Mouse (Mus musculus): ENCODE results near the gene Capn3. TPM values are rescaled to one million over a fixed set of nuclear protein-coding genes. Genes with fewer than 3 reads are reported as not detected.

Capn3 gene
- 0.42 and 5.5 TPM in 2 replicates for total RNA-seq (2014; rRNA removed)
- 1.2 TPM in 2 replicates for polyA plus RNA-seq (2015; fragmentation: Nextera tagmentation; extraction: Ambion mirVana)

DNA sequence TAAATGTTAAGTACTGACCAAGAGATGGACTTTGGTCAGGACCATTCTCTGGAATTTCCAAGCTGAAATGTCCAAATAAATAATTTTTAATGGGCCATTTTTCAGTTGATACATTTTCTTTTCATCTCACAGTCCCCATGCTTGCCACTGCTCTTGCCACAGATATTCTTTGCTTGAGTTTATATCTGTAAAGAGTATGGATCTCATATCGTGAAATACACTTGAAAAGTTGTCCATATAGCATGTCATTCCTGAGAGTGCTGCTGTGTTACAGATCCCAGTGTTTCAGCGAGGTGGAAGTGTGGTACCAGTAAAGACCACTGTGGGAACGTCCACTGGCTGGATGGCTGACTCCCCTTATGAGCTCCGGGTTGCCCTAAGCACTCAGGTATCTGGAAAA lies at the start of gene Capn3:
Capn3 (plus strand) TSS at position 301 of the 400 bp plus-strand sequence.
- H3K4me2 ChIP-seq (ENCODE audit: low read depth, low read length): no peak within 1 kb of the TSS
- no peaks in the 10 kb centered on the region for H3K27me3 ChIP-seq (ENCODE audit: insufficient read depth, low read length)
- no peaks in the 10 kb centered on the region for H3K4me1 ChIP-seq (ENCODE audit: insufficient read depth, low read length)
- no peak within 1 kb of the TSS for H3K9ac ChIP-seq (replicated peaks; ENCODE audit: low read length)
- H3K9me3 ChIP-seq (ENCODE audit: low read length): no peaks in the 10 kb centered on the region
- no peak within 1 kb of the TSS for H3K27ac ChIP-seq
- ATAC-seq (no peak), DNase-seq (ENCODE audit: low spot score) (no peak)
- no peak within 1 kb of the TSS for H3K4me3 ChIP-seq (ENCODE audit: low read length)
- H3K36me3 ChIP-seq (ENCODE audit: insufficient read depth, low read length): no peaks in the 10 kb centered on the region
- 76% methylated on average over 4 of the region's 4 CpGs for WGBS
- TF ChIP-seq CTCF (IDR thresholded peaks at IDR 0.05; ENCODE audit: low read depth): no peak

GRCm38 (mm10) chr2:120411096-120411628 lies 44.7 kb upstream of the Capn3 start:
- no peak overlapping the region for H3K4me2 ChIP-seq (ENCODE audit: low read depth, low read length)
- no peak overlapping the region for H3K4me3 ChIP-seq (ENCODE audit: low read length)
- ATAC-seq (no peak), DNase-seq (ENCODE audit: low spot score) (no peak)
- no peaks in the 10 kb centered on the region for H3K9me3 ChIP-seq (ENCODE audit: low read length)
- 91% methylated on average over 3 of the region's 3 CpGs for WGBS
- H3K27me3 ChIP-seq (ENCODE audit: insufficient read depth, low read length): no peaks in the 10 kb centered on the region
- H3K36me3 ChIP-seq (ENCODE audit: insufficient read depth, low read length): no peaks in the 10 kb centered on the region
- H3K27ac ChIP-seq: no peak overlapping the region
- H3K9ac ChIP-seq (replicated peaks; ENCODE audit: low read length): no peak overlapping the region
- no peaks in the 10 kb centered on the region for H3K4me1 ChIP-seq (ENCODE audit: insufficient read depth, low read length)
- TF ChIP-seq CTCF (IDR thresholded peaks at IDR 0.05; ENCODE audit: low read depth): no peak

- Histone ChIP-seq H3K27ac (no peak overlapping the region), H3K36me3 (ENCODE audit: insufficient read depth, low read length) (no peaks in the 10 kb centered on the region), H3K4me2 (ENCODE audit: low read depth, low read length) (no peak overlapping the region), H3K4me1 (ENCODE audit: insufficient read depth, low read length) (no peaks in the 10 kb centered on the region), H3K27me3 (ENCODE audit: insufficient read depth, low read length) (no peaks in the 10 kb centered on the region), H3K9ac (replicated peaks; ENCODE audit: low read length) (no peak overlapping the region), H3K9me3 (ENCODE audit: low read length) (no peaks in the 10 kb centered on the region), H3K4me3 (ENCODE audit: low read length) (no peak overlapping the region)
- TF ChIP-seq CTCF (IDR thresholded peaks at IDR 0.05; ENCODE audit: low read depth): no peak
- ATAC-seq: no peak
- DNase-seq (ENCODE audit: low spot score): no peak
Observed at GRCm38 (mm10) chr2:120414113-120414512, 41.7 kb upstream of the Capn3 start.

- Histone ChIP-seq H3K4me3 (ENCODE audit: low read length) (no peak overlapping the region), H3K27ac (no peak overlapping the region), H3K27me3 (ENCODE audit: insufficient read depth, low read length) (no peaks in the 10 kb centered on the region), H3K9ac (replicated peaks; ENCODE audit: low read length) (no peak overlapping the region), H3K9me3 (ENCODE audit: low read length) (no peaks in the 10 kb centered on the region), H3K36me3 (ENCODE audit: insufficient read depth, low read length) (no peaks in the 10 kb centered on the region), H3K4me1 (ENCODE audit: insufficient read depth, low read length) (no peaks in the 10 kb centered on the region), H3K4me2 (ENCODE audit: low read depth, low read length) (no peak overlapping the region)
- ATAC-seq: no peak
- DNase-seq (ENCODE audit: low spot score): no peak
- WGBS: 60% methylated on average over 1 of the region's 1 CpGs
- TF ChIP-seq CTCF (IDR thresholded peaks at IDR 0.05; ENCODE audit: low read depth): no peak
Observed at GRCm38 (mm10) chr2:120414738-120415414, 40.9 kb upstream of the Capn3 start.

GRCm38 (mm10) chr2:120424386-120424785 lies 31.4 kb upstream of the Capn3 start:
- ATAC-seq: no peak

GRCm38 (mm10) chr2:120444486-120444885 lies 11.3 kb upstream of the Capn3 start:
- DNase-seq (ENCODE audit: low spot score): no peak
- no peak overlapping the region for H3K27ac ChIP-seq
- H3K4me1 ChIP-seq (ENCODE audit: insufficient read depth, low read length): no peaks in the 10 kb centered on the region
- TF ChIP-seq CTCF (IDR thresholded peaks at IDR 0.05; ENCODE audit: low read depth): no peak
- H3K9me3 ChIP-seq (ENCODE audit: low read length): no peaks in the 10 kb centered on the region
- H3K36me3 ChIP-seq (ENCODE audit: insufficient read depth, low read length): no peaks in the 10 kb centered on the region
- no peaks in the 10 kb centered on the region for H3K27me3 ChIP-seq (ENCODE audit: insufficient read depth, low read length)
- no peak overlapping the region for H3K9ac ChIP-seq (replicated peaks; ENCODE audit: low read length)
- ATAC-seq: no peak
- no peak overlapping the region for H3K4me3 ChIP-seq (ENCODE audit: low read length)
- no peak overlapping the region for H3K4me2 ChIP-seq (ENCODE audit: low read depth, low read length)
- 85% methylated on average over 1 of the region's 1 CpGs for WGBS

More at GRCm38 (mm10) chr2:120424386-120424785, 31.4 kb upstream of the Capn3 start:
- Histone ChIP-seq H3K9ac (replicated peaks; ENCODE audit: low read length) (no peak overlapping the region), H3K4me3 (ENCODE audit: low read length) (no peak overlapping the region), H3K36me3 (ENCODE audit: insufficient read depth, low read length) (0 out of 2 replicates have a peak, but pooled peaks cover 3% of the 10 kb centered on the region), H3K4me1 (ENCODE audit: insufficient read depth, low read length) (no peaks in the 10 kb centered on the region), H3K4me2 (ENCODE audit: low read depth, low read length) (no peak overlapping the region), H3K27ac (no peak overlapping the region), H3K27me3 (ENCODE audit: insufficient read depth, low read length) (no peaks in the 10 kb centered on the region), H3K9me3 (ENCODE audit: low read length) (no peaks in the 10 kb centered on the region)
- DNase-seq (ENCODE audit: low spot score): no peak
- WGBS: 83% methylated on average over 5 of the region's 5 CpGs
- no peak for TF ChIP-seq CTCF (IDR thresholded peaks at IDR 0.05; ENCODE audit: low read depth)

DNA sequence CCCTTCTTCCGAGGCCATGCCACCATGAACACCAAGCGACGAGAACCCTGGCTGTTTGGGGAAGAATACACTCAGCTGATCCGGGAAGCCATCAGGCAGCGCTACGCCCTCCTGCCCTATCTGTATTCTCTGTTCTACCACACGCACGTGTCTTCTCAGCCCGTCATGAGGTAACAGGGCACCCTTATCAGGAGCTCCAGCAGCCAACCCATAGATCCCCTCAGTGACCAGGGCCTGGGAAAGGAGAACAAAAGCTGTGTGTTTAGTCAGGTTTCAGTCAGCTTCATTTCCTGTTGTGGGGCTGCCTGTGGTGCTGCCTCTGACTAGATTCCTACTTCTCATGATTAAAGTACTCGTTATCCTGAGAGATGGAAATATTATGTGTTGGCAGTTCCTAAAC lies 9.4 kb upstream of the Capn3 start:
- no peak for DNase-seq (ENCODE audit: low spot score)

More for the DNA sequence above, 9.4 kb upstream of the Capn3 start:
- no peaks in the 10 kb centered on the region for H3K9me3 ChIP-seq (ENCODE audit: low read length)
- H3K36me3 ChIP-seq (ENCODE audit: insufficient read depth, low read length): no peaks in the 10 kb centered on the region
- H3K27me3 ChIP-seq (ENCODE audit: insufficient read depth, low read length): no peaks in the 10 kb centered on the region
- H3K4me2 ChIP-seq (ENCODE audit: low read depth, low read length): no peak overlapping the region
- TF ChIP-seq CTCF (IDR thresholded peaks at IDR 0.05; ENCODE audit: low read depth): no peak
- WGBS: 75% methylated on average over 10 of the region's 10 CpGs
- no peak for ATAC-seq
- no peak overlapping the region for H3K4me3 ChIP-seq (ENCODE audit: low read length)
- H3K4me1 ChIP-seq (ENCODE audit: insufficient read depth, low read length): no peaks in the 10 kb centered on the region
- H3K9ac ChIP-seq (replicated peaks; ENCODE audit: low read length): no peak overlapping the region
- no peak overlapping the region for H3K27ac ChIP-seq
